Mouse (Mus musculus) forebrain, embryonic 11.5 days (tissue): ENCODE data around the gene Dpy19l1. TPM values are rescaled to one million over a fixed set of nuclear protein-coding genes. Genes with fewer than 3 reads are reported as not detected.

Experiments used
- ATAC-seq: fragments of 200-750 bp; cut with Nextera tagmentation; replicated peaks from 2 replicates; pipeline ENCODE4 v1.8.0; 2017; ENCODE audit warnings: moderate TSS enrichment; ENCODE audit not compliant: low FRiP score
- DNase-seq: peaks from one replicate; pipeline ENCODE4 v3.0.0-alpha.2; 2017; ENCODE audit warnings: low spot score
- H3K27ac ChIP-seq: fragments of 300-500 bp; sonication (generic); 2 replicates; pipeline ENCODE4 v1.5.1; 2014; ENCODE audit warnings: low read depth, low read length
- H3K27me3 ChIP-seq: fragments of 300-500 bp; sonication (generic); 2 replicates; pipeline ENCODE4 v1.6.1; 2014; ENCODE audit warnings: mild to moderate bottlenecking, low read length, mixed read lengths; ENCODE audit not compliant: control insufficient read depth, insufficient read depth
- H3K36me3 ChIP-seq: fragments of 300-500 bp; sonication (generic); 2 replicates; pipeline ENCODE4 v1.6.1; 2014; ENCODE audit warnings: mild to moderate bottlenecking, low read length, moderate library complexity, mixed read lengths; ENCODE audit not compliant: control insufficient read depth, insufficient read depth
- H3K4me1 ChIP-seq: fragments of 300-500 bp; sonication (generic); replicated peaks from 2 replicates; pipeline ENCODE4 v1.6.1; 2014; ENCODE audit warnings: low read length, mixed read lengths; ENCODE audit not compliant: control insufficient read depth, insufficient read depth
- H3K4me2 ChIP-seq: fragments of 300-500 bp; sonication (generic); 2 replicates; pipeline ENCODE4 v1.6.1; 2014; ENCODE audit warnings: low read depth, mild to moderate bottlenecking, low read length, moderate library complexity, mixed read lengths; ENCODE audit not compliant: severe bottlenecking
- H3K4me3 ChIP-seq: fragments of 300-500 bp; sonication (generic); 2 replicates; pipeline ENCODE4 v1.5.1; 2014; ENCODE audit warnings: low read depth, low read length
- H3K9ac ChIP-seq: fragments of 300-500 bp; sonication (generic); 2 replicates; pipeline ENCODE4 v1.6.1; 2014; ENCODE audit warnings: low read length
- H3K9me3 ChIP-seq: fragments of 300-500 bp; sonication (generic); 2 replicates; pipeline ENCODE4 v1.6.1; 2016; ENCODE audit warnings: low read length, mixed read lengths; ENCODE audit not compliant: control insufficient read depth
- WGBS: fragments of 180-500 bp; shearing (Covaris S2); extraction: QIAGEN DNeasy Blood & Tissue Kit; methylation state at CpG from one replicate; pipeline ENCODE4 v1.1.7; 2014; 5-methylcytosine and 5-hydroxymethylcytosine counted together
- polyA plus RNA-seq: library from polyadenylated mRNA; unstranded; fragments of >200 nt; fragmentation: Nextera tagmentation; extraction: Ambion mirVana; gene quantifications from 2 replicates; pipeline ENCODE4 v1.2.1, GENCODE M21; 2014

Gene Dpy19l1
- polyA plus RNA-seq, 1 experiment from 2014 or later = 21.5 TPM

- H3K4me2 ChIP-seq = no peak overlapping the region
- ATAC-seq (no peak), DNase-seq (no peak)
- H3K4me1 ChIP-seq = peaks cover 5% of the 10 kb centered on the region; the same call in 1 of the 2 replicates
- no peak overlapping the region for H3K27ac ChIP-seq
- no peak overlapping the region for H3K9ac ChIP-seq
- no peaks in the 10 kb centered on the region for H3K9me3 ChIP-seq
- no peak overlapping the region for H3K4me3 ChIP-seq
- H3K27me3 ChIP-seq = no peaks in the 10 kb centered on the region
- no peaks in the 10 kb centered on the region for H3K36me3 ChIP-seq
Observed at GRCm38 (mm10) chr9:24506510-24506909, 3.6 kb upstream of the Dpy19l1 start.

- ATAC-seq = no peak
- H3K9me3 ChIP-seq = no peaks in the 10 kb centered on the region
Observed at GRCm38 (mm10) chr9:24505017-24505763, 2.2 kb upstream of the Dpy19l1 start.

GRCm38 (mm10) chr9:24504381-24504780 lies 1.4 kb upstream of the Dpy19l1 start:
- no peak for DNase-seq
- H3K27ac ChIP-seq = no peak overlapping the region
- no peak overlapping the region for H3K4me2 ChIP-seq
- no peaks in the 10 kb centered on the region for H3K27me3 ChIP-seq
- no peak overlapping the region for H3K4me3 ChIP-seq
- no peak for ATAC-seq
- WGBS = 82% methylated on average over 2 of the region's 2 CpGs
- H3K9me3 ChIP-seq = no peaks in the 10 kb centered on the region
- H3K36me3 ChIP-seq = no peaks in the 10 kb centered on the region
- H3K4me1 ChIP-seq = peaks cover 8% of the 10 kb centered on the region; the same call in 1 of the 2 replicates
- no peak overlapping the region for H3K9ac ChIP-seq

More at GRCm38 (mm10) chr9:24505017-24505763, 2.2 kb upstream of the Dpy19l1 start:
- 78% methylated on average over 5 of the region's 5 CpGs for WGBS
- no peaks in the 10 kb centered on the region for H3K36me3 ChIP-seq
- no peaks in the 10 kb centered on the region for H3K27me3 ChIP-seq
- peaks cover 8% of the 10 kb centered on the region; the same call in 1 of the 2 replicates for H3K4me1 ChIP-seq
- H3K4me3 ChIP-seq = no peak overlapping the region
- H3K4me2 ChIP-seq = no peak overlapping the region
- no peak overlapping the region for H3K9ac ChIP-seq
- no peak for DNase-seq
- H3K27ac ChIP-seq = no peak overlapping the region

- H3K4me1 ChIP-seq = peaks cover 8% of the 10 kb centered on the region; the same call in 1 of the 2 replicates
- H3K9me3 ChIP-seq = no peaks in the 10 kb centered on the region
- no peaks in the 10 kb centered on the region for H3K36me3 ChIP-seq
- H3K4me2 ChIP-seq = peak overlapping the region; percentile 61
- no peaks in the 10 kb centered on the region for H3K27me3 ChIP-seq
- H3K4me3 ChIP-seq = peak overlapping the region; percentile 73
- ATAC-seq = no peak
- H3K27ac ChIP-seq = peak overlapping the region; percentile 75; the same call in 1 of the 2 replicates
- WGBS = 18% methylated on average over 5 of the region's 5 CpGs
- peak overlapping the region; percentile 64 for H3K9ac ChIP-seq
- no peak for DNase-seq
Observed at GRCm38 (mm10) chr9:24503858-24504219, 899 bp upstream of the Dpy19l1 start.

GRCm38 (mm10) chr9:24502571-24503004 lies 352 bp downstream of the Dpy19l1 start:
- DNase-seq = peak; percentile 85
- Histone ChIP-seq H3K4me3 (peak overlapping the region; percentile 73), H3K27me3 (no peaks in the 10 kb centered on the region), H3K4me1 (peaks cover 8% of the 10 kb centered on the region; the same call in 1 of the 2 replicates), H3K4me2 (peak overlapping the region; percentile 77), H3K27ac (peak overlapping the region; percentile 75), H3K36me3 (no peaks in the 10 kb centered on the region), H3K9ac (peak overlapping the region; percentile 79), H3K9me3 (no peaks in the 10 kb centered on the region)
- WGBS = 1% methylated on average over 24 of the region's 48 CpGs
- peak; percentile 88 for ATAC-seq

- 44% methylated on average over 2 of the region's 2 CpGs for WGBS
- ATAC-seq = no peak
- H3K4me2 ChIP-seq = peak overlapping the region; percentile 77
- no peaks in the 10 kb centered on the region for H3K9me3 ChIP-seq
- no peak for DNase-seq
- H3K27me3 ChIP-seq = no peaks in the 10 kb centered on the region
- H3K4me1 ChIP-seq = peaks cover 8% of the 10 kb centered on the region; the same call in 1 of the 2 replicates
- H3K27ac ChIP-seq = no peak overlapping the region
- peak overlapping the region; percentile 79 for H3K9ac ChIP-seq
- no peaks in the 10 kb centered on the region for H3K36me3 ChIP-seq
- peak overlapping the region; percentile 73 for H3K4me3 ChIP-seq
Observed at GRCm38 (mm10) chr9:24501618-24502017, 1.3 kb downstream of the Dpy19l1 start.

- Histone ChIP-seq H3K4me3 (no peak overlapping the region), H3K27ac (no peak overlapping the region), H3K36me3 (no peaks in the 10 kb centered on the region), H3K9me3 (no peaks in the 10 kb centered on the region), H3K27me3 (no peaks in the 10 kb centered on the region), H3K4me2 (no peak overlapping the region), H3K4me1 (peaks cover under 1% of the 10 kb centered on the region; the same call in 1 of the 2 replicates), H3K9ac (no peak overlapping the region)
- 90% methylated on average over 2 of the region's 2 CpGs for WGBS
- ATAC-seq (no peak), DNase-seq (no peak)
Observed at GRCm38 (mm10) chr9:24496226-24496625, 6.7 kb downstream of the Dpy19l1 start.

GRCm38 (mm10) chr9:24490516-24490915 lies 12.4 kb downstream of the Dpy19l1 start:
- DNase-seq = no peak
- Histone ChIP-seq H3K4me3 (no peak overlapping the region), H3K9me3 (no peaks in the 10 kb centered on the region), H3K9ac (no peak overlapping the region), H3K4me2 (no peak overlapping the region), H3K27me3 (no peaks in the 10 kb centered on the region), H3K27ac (no peak overlapping the region), H3K4me1 (no peaks in the 10 kb centered on the region), H3K36me3 (no peaks in the 10 kb centered on the region)
- no peak for ATAC-seq
- 89% methylated on average over 5 of the region's 5 CpGs for WGBS
